Mouse (Mus musculus) 3134 (cell line): ENCODE measurements around the gene Lcn10.
A peak's percentile ranks its signal among the peaks of the same experiment; 100 is the strongest.
"Not testable (repeated sequence)": the region's sequence is repeated elsewhere in the genome, so short reads cannot be mapped to it uniquely, and the experiment has no call there.

Experiments
- DNase-seq: peaks from one replicate; pipeline ENCODE4 v3.0.0-alpha.2; 2011; ENCODE audit warnings: low spot score; ENCODE audit not compliant: insufficient read length; ENCODE audit errors: extremely low read depth

Lcn10 gene

DNA sequence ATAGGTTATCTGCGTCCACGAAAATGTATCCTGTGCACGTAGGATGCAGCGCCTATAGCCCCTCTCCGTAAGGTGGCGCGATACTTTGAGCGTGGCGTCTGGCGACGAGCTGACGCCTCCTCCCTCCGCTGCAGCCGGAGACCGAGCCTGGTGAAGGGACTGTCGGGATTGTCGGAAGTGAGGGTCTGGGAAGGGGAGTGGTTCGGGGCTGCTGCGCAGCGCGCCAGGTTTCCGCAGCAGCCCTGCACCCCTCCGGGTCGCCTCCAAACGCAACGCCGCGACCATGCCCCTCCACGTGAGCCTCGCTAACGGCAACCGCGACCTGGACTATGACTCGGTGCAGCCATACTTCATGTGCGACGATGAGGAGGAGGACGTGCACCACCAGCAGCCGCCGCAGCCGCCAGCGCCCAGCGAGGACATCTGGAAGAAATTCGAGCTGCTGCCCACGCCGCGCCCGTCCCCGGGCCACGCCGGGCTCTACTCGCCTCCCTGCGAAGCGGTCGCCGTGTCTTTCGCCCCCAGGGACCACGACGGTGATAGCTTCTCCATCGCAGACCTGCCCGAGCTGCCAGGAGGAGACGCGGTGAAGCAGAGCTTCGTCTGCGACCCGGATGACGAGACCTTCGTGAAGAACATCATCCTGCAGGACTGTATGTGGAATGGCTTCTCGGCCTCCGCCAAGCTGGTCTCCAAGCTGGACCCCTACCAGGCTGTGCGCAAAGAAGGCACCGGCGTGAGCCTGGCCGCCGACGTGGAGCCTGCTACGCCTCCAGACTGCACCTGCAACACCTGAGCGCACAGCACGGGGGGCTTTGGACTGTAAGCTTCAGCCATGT, 24.3 kb downstream of the Lcn10 start, which contains the start of gene Bmyc:
Gene Bmyc, plus strand, starts transcription at position 97 of the 839 bp plus-strand sequence.
- peak; percentile 76 for DNase-seq

GRCm38 (mm10) chr2:25708121-25708520, 25.6 kb downstream of the Lcn10 start:
- no peak for DNase-seq

GRCm38 (mm10) chr2:25709056-25709455, 26.5 kb downstream of the Lcn10 start:
- DNase-seq, result not testable (repeated sequence)

- not testable (repeated sequence) for DNase-seq
Measured at GRCm38 (mm10) chr2:25709791-25710190, 27.3 kb downstream of the Lcn10 start.

GRCm38 (mm10) chr2:25711641-25712040, 29.1 kb downstream of the Lcn10 start:
- DNase-seq, result not testable (repeated sequence)

- DNase-seq, result no peak
Measured at GRCm38 (mm10) chr2:25717222-25717621, 34.7 kb downstream of the Lcn10 start.

- no peak for DNase-seq
Measured at GRCm38 (mm10) chr2:25733199-25733930, 50.8 kb downstream of the Lcn10 start.
